Mouse (Mus musculus): ENCODE data around the gene Mcoln2. TPM values are rescaled to one million over a fixed set of nuclear protein-coding genes. Genes with fewer than 3 reads are reported as not detected.

The Mcoln2 gene
- polyA plus RNA-seq (2012; fragmentation: generic; extraction: Trizol): not detected

DNA sequence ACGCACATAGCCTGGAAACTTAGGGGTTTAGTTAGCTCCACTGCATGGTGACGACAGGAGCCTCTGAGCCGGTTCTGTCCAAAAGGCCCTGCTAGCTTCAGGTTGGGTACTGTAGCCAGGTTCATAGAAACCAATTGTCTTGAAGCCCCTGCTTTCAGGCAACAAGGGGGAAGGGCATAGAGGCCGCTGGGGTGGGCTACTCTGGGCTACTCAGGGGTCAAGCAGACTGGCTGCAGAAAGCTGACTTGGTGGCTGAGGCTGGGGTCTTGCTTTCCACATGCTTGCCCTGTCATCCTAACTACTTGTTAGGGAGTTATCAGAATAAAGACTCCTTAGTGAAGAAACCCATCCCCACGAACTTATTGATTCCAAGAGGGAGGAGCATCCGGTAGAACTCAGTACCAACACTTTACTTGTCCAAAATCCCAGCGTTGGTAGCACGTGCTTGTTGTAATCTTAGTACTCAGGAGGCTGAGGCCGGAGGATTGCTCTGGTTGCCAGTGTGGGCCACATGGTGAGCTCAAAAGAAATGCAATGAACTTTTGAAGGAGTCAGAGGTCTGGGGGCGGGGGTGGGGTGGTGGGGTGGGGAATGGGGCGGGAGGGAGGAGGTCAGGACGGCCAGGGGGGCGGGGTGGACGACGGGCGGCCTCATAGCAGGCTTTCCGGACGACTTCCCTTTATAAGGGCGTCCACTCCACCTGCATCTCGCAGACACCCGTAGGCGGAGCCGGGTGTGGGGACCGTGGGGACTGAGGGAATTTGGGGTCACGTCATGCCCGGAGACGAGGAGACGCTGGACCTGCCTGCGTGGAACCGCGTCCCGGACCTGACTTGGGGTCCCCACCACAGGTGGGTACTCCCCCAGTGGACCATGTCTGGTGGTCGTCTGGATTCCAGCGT, at the start of gene Mcoln2:
Mcoln2 (plus strand) TSS at position 678 of the 902 bp plus-strand sequence.
- Histone ChIP-seq H3K4me3 (no peak within 1 kb of the TSS), H3K36me3 (ENCODE audit: control insufficient read depth, insufficient read depth) (no peaks in the 10 kb centered on the region), H3K4me2 (ENCODE audit: low read depth) (peak within 1 kb of the TSS; percentile 64), H3ac (ENCODE audit: control insufficient read depth, insufficient read length) (no peak within 1 kb of the TSS), H3K79me2 (ENCODE audit: control insufficient read depth, insufficient read depth) (no peaks in the 10 kb centered on the region), H3K27me3 (ENCODE audit: control insufficient read depth, insufficient read depth, insufficient read length) (peaks cover 5% of the 10 kb centered on the region)
- TF ChIP-seq REST (IDR thresholded peaks at IDR 0.05; ENCODE audit: insufficient read depth, insufficient read length): no peak
- TF ChIP-seq MAX (IDR thresholded peaks at IDR 0.05; ENCODE audit: low read depth): no peak
- TF ChIP-seq TCF3 (IDR thresholded peaks at IDR 0.05; ENCODE audit: insufficient read length, low read depth): no peak
- TF ChIP-seq MYOD1 (IDR thresholded peaks at IDR 0.05; ENCODE audit: control insufficient read depth in 1 of 3, insufficient read length in 2 of 3, low read depth in 2 of 3): no peak
- no peak for TF ChIP-seq MYOG (IDR thresholded peaks at IDR 0.05; ENCODE audit: control insufficient read depth in 1 of 3, insufficient read depth in 1 of 3, insufficient read length in 2 of 3, low read depth in 2 of 3)
- TF ChIP-seq POLR2AphosphoS2 (IDR thresholded peaks at IDR 0.05; ENCODE audit: insufficient read length, low read depth): no peak
- TF ChIP-seq CEBPB (IDR thresholded peaks at IDR 0.05; ENCODE audit: insufficient read depth, poor library complexity, severe bottlenecking): no peak
- no peak for TF ChIP-seq E2F4 (IDR thresholded peaks at IDR 0.05; ENCODE audit: insufficient read depth)
- TF ChIP-seq TCF12 (IDR thresholded peaks at IDR 0.05; ENCODE audit: insufficient read depth, poor library complexity, severe bottlenecking): no peak
- no peak for TF ChIP-seq POLR2A (IDR thresholded peaks at IDR 0.05; ENCODE audit: insufficient read length, low read depth)
- TF ChIP-seq USF1 (IDR thresholded peaks at IDR 0.05; ENCODE audit: low read depth): no peak
- no peak for TF ChIP-seq SRF (IDR thresholded peaks at IDR 0.05; ENCODE audit: control insufficient read depth, insufficient read length, low read depth)

GRCm38 (mm10) chr3:146099925-146100324, 49.7 kb upstream of the Mcoln2 start:
- no peak overlapping the region for H3K4me2 ChIP-seq (ENCODE audit: low read depth)
- H3ac ChIP-seq (ENCODE audit: control insufficient read depth, insufficient read length): no peak overlapping the region
- peaks cover 4% of the 10 kb centered on the region for H3K27me3 ChIP-seq (ENCODE audit: control insufficient read depth, insufficient read depth, insufficient read length)
- H3K79me2 ChIP-seq (ENCODE audit: control insufficient read depth, insufficient read depth): no peaks in the 10 kb centered on the region
- no peaks in the 10 kb centered on the region for H3K36me3 ChIP-seq (ENCODE audit: control insufficient read depth, insufficient read depth)
- TF ChIP-seq REST (IDR thresholded peaks at IDR 0.05; ENCODE audit: insufficient read depth, insufficient read length) (no peak), USF1 (IDR thresholded peaks at IDR 0.05; ENCODE audit: low read depth) (no peak), POLR2AphosphoS2 (IDR thresholded peaks at IDR 0.05; ENCODE audit: insufficient read length, low read depth) (no peak), CEBPB (IDR thresholded peaks at IDR 0.05; ENCODE audit: insufficient read depth, poor library complexity, severe bottlenecking) (no peak), POLR2A (IDR thresholded peaks at IDR 0.05; ENCODE audit: insufficient read length, low read depth) (no peak), SRF (IDR thresholded peaks at IDR 0.05; ENCODE audit: control insufficient read depth, insufficient read length, low read depth) (no peak), MYOG (IDR thresholded peaks at IDR 0.05; ENCODE audit: control insufficient read depth in 1 of 3, insufficient read depth in 1 of 3, insufficient read length in 2 of 3, low read depth in 2 of 3) (no peak), TCF12 (IDR thresholded peaks at IDR 0.05; ENCODE audit: insufficient read depth, poor library complexity, severe bottlenecking) (no peak), E2F4 (IDR thresholded peaks at IDR 0.05; ENCODE audit: insufficient read depth) (no peak), TCF3 (IDR thresholded peaks at IDR 0.05; ENCODE audit: insufficient read length, low read depth) (no peak), MAX (IDR thresholded peaks at IDR 0.05; ENCODE audit: low read depth) (no peak), MYOD1 (IDR thresholded peaks at IDR 0.05; ENCODE audit: control insufficient read depth in 1 of 3, insufficient read length in 2 of 3, low read depth in 2 of 3) (no peak)
- H3K4me3 ChIP-seq: no peak overlapping the region

DNA sequence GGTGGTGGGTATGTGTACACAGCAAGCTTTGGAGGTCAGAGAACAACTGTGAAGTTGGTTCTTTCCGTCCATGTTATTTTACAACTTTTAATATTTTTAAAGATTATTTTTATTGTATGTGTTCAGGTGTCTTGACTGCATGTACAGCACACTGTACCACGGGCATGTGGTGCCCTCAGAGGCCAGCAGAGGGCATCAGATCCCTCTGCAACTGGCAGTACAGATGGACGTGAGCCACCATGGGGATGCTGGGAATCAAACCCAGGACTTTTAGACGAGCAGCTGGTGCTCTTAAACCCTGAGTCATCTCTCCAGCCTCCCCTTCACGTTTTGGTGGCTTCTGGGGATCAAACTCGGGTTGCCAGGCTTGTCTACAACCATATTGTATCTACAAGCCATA, 47.6 kb upstream of the Mcoln2 start:
- Histone ChIP-seq H3K36me3 (ENCODE audit: control insufficient read depth, insufficient read depth) (no peaks in the 10 kb centered on the region), H3K4me3 (no peak overlapping the region), H3K79me2 (ENCODE audit: control insufficient read depth, insufficient read depth) (no peaks in the 10 kb centered on the region), H3ac (ENCODE audit: control insufficient read depth, insufficient read length) (no peak overlapping the region), H3K27me3 (ENCODE audit: control insufficient read depth, insufficient read depth, insufficient read length) (peaks cover 4% of the 10 kb centered on the region), H3K4me2 (ENCODE audit: low read depth) (no peak overlapping the region)
- TF ChIP-seq USF1 (IDR thresholded peaks at IDR 0.05; ENCODE audit: low read depth) (no peak), MYOD1 (IDR thresholded peaks at IDR 0.05; ENCODE audit: control insufficient read depth in 1 of 3, insufficient read length in 2 of 3, low read depth in 2 of 3) (no peak), MYOG (IDR thresholded peaks at IDR 0.05; ENCODE audit: control insufficient read depth in 1 of 3, insufficient read depth in 1 of 3, insufficient read length in 2 of 3, low read depth in 2 of 3) (no peak), POLR2A (IDR thresholded peaks at IDR 0.05; ENCODE audit: insufficient read length, low read depth) (no peak), REST (IDR thresholded peaks at IDR 0.05; ENCODE audit: insufficient read depth, insufficient read length) (no peak), E2F4 (IDR thresholded peaks at IDR 0.05; ENCODE audit: insufficient read depth) (no peak), SRF (IDR thresholded peaks at IDR 0.05; ENCODE audit: control insufficient read depth, insufficient read length, low read depth) (no peak), MAX (IDR thresholded peaks at IDR 0.05; ENCODE audit: low read depth) (no peak), POLR2AphosphoS2 (IDR thresholded peaks at IDR 0.05; ENCODE audit: insufficient read length, low read depth) (no peak), CEBPB (IDR thresholded peaks at IDR 0.05; ENCODE audit: insufficient read depth, poor library complexity, severe bottlenecking) (no peak), TCF3 (IDR thresholded peaks at IDR 0.05; ENCODE audit: insufficient read length, low read depth) (no peak), TCF12 (IDR thresholded peaks at IDR 0.05; ENCODE audit: insufficient read depth, poor library complexity, severe bottlenecking) (no peak)

- Histone ChIP-seq H3K79me2 (ENCODE audit: control insufficient read depth, insufficient read depth) (no peaks in the 10 kb centered on the region), H3K27me3 (ENCODE audit: control insufficient read depth, insufficient read depth, insufficient read length) (no peaks in the 10 kb centered on the region), H3K36me3 (ENCODE audit: control insufficient read depth, insufficient read depth) (no peaks in the 10 kb centered on the region), H3ac (ENCODE audit: control insufficient read depth, insufficient read length) (no peak overlapping the region), H3K4me3 (peak overlapping the region; percentile 16), H3K4me2 (ENCODE audit: low read depth) (peak overlapping the region; percentile 93)
- TF ChIP-seq SRF (IDR thresholded peaks at IDR 0.05; ENCODE audit: control insufficient read depth, insufficient read length, low read depth) (no peak), CEBPB (IDR thresholded peaks at IDR 0.05; ENCODE audit: insufficient read depth, poor library complexity, severe bottlenecking) (no peak), USF1 (IDR thresholded peaks at IDR 0.05; ENCODE audit: low read depth) (no peak), TCF3 (IDR thresholded peaks at IDR 0.05; ENCODE audit: insufficient read length, low read depth) (no peak), POLR2AphosphoS2 (IDR thresholded peaks at IDR 0.05; ENCODE audit: insufficient read length, low read depth) (no peak), POLR2A (IDR thresholded peaks at IDR 0.05; ENCODE audit: insufficient read length, low read depth) (no peak), REST (IDR thresholded peaks at IDR 0.05; ENCODE audit: insufficient read depth, insufficient read length) (no peak)
Measured at GRCm38 (mm10) chr3:146107116-146107849, 42.4 kb upstream of the Mcoln2 start.

All from myocyte (in vitro differentiated cells).